Mouse (Mus musculus): ENCODE data around the gene Pdc.
"Not testable (repeated sequence)": the region's sequence is repeated elsewhere in the genome, so short reads cannot be mapped to it uniquely, and the experiment has no call there.

Pdc gene

DNA sequence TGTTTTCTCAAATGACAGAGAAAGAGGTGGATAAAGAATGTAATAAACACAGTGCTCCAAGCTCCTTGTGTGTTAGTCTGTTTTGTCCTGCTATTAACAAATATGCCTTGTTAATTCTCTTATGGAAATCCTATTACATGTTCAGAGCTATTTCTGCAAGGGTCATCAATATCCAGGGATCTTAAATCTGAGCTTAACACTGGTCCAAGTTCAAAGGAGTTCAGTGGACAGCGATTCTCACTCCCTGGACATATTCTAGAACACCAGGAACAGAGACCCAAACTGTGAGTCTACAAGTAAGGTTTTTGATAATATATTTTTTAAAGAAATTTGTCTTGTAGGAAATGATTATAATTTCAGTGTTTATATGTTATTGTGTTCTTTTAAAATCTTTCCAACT is at the start of gene Pdc:
Pdc (plus strand) TSS at position 213 of the 400 bp plus-strand sequence.
- no peak for DNase-seq (ENCODE audit: low spot score in 2 of 2)

DNA sequence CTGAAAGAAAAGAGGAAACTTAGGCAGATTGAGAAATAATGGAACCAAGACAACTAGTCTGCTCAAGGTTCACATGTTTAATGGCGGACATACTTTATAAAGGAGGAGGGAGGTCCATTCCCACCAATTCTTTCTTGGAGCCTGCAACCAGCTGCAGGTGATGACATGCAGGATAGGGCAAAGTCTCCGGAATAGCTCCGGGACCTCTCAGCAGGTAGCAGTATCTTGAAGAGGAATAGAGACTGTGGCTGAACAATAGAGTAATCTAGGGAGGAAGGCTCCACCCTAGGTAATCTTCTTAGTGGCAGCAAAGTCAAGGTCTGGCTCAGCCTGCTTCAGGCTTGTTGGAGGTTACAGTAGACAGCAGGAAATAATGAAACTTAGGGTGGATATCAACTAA is 25.2 kb upstream of the Pdc start:
- not testable (repeated sequence) for DNase-seq (ENCODE audit: low spot score in 2 of 2)

- DNase-seq (ENCODE audit: low spot score in 2 of 2) = no peak
Observed at GRCm38 (mm10) chr1:150307599-150307998, 11.6 kb upstream of the Pdc start.

DNA sequence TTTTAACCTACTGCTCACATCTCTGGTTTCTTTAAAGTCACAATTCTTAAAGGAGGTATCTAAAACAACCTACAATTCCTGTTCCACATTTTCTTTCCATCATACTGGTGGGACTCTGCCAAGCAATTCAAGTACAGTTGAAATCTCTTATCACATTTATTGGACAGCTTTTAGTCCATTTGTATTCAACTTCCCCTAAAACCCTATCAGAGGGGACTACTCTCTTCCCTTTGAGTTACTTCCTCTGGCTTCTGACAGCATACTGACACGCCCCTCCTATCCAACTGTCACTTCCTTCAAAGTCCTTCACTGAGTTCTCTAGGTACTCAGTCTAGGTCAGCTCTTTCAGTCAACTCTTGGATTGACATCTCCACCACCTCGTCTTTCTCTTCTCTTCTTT is 15.9 kb downstream of the Pdc start:
- no peak for DNase-seq (ENCODE audit: low spot score in 2 of 2)

GRCm38 (mm10) chr1:150360864-150361263 is 41.6 kb downstream of the Pdc start:
- DNase-seq (ENCODE audit: low spot score in 2 of 2) = no peak

GRCm38 (mm10) chr1:150372895-150373294 is 53.7 kb downstream of the Pdc start:
- DNase-seq (ENCODE audit: low spot score in 2 of 2) = no peak

DNA sequence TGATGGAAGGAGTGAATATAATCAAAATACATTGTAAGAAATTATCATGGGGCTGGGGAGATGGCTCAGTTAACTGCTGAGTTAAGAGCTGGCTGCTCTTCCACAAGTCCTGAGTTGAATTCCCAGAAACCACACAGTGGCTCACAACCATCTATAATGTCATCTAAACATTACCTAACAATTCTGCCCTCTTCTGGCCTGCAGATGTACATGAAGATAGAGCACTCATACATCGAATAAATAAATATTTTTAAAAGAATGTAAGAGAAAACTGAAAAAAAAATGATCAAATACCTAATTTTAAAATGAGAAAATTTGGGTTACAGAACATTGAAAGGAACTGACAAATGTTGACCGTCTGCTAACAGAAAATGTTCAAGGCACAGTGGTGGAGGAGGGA is 55.0 kb downstream of the Pdc start:
- no peak for DNase-seq (ENCODE audit: low spot score in 2 of 2)

All from right cerebral cortex, postnatal 36 days (tissue).